Mouse (Mus musculus) heart, embryonic 12.5 days (tissue): ENCODE results near the gene Mylk. TPM values are rescaled to one million over a fixed set of nuclear protein-coding genes. Genes with fewer than 3 reads are reported as not detected.

Experiments used
- ATAC-seq: fragments of 200-750 bp; cut with Nextera tagmentation; 2 replicates; pipeline ENCODE4 v1.8.0; 2017; ENCODE audit warnings: moderate TSS enrichment, moderate library complexity; ENCODE audit not compliant: insufficient number of reproducible peaks, low FRiP score
- H3K27ac ChIP-seq: fragments of 300-500 bp; sonication (generic); 2 replicates; pipeline ENCODE4 v1.5.1; 2016; ENCODE audit warnings: mild to moderate bottlenecking, moderate library complexity; ENCODE audit not compliant: poor library complexity, severe bottlenecking
- H3K27me3 ChIP-seq: fragments of 300-500 bp; sonication (generic); replicated peaks from 2 replicates; pipeline ENCODE4 v1.6.1; 2016; ENCODE audit warnings: mild to moderate bottlenecking, moderate library complexity
- H3K36me3 ChIP-seq: fragments of 300-500 bp; sonication (generic); 2 replicates; pipeline ENCODE4 v1.6.1; 2016; ENCODE audit warnings: mild to moderate bottlenecking, moderate library complexity
- H3K4me1 ChIP-seq: fragments of 300-500 bp; sonication (generic); replicated peaks from 2 replicates; pipeline ENCODE4 v1.6.1; 2016; ENCODE audit warnings: mild to moderate bottlenecking
- H3K4me2 ChIP-seq: fragments of 300-500 bp; sonication (generic); 2 replicates; pipeline ENCODE4 v1.6.1; 2016; ENCODE audit warnings: mild to moderate bottlenecking, moderate library complexity
- H3K4me3 ChIP-seq: fragments of 300-500 bp; sonication (generic); 2 replicates; pipeline ENCODE4 v1.5.1; 2016; ENCODE audit warnings: mild to moderate bottlenecking
- H3K9ac ChIP-seq: fragments of 300-500 bp; sonication (generic); 2 replicates; pipeline ENCODE4 v1.6.1; 2016; ENCODE audit warnings: mild to moderate bottlenecking, moderate library complexity
- H3K9me3 ChIP-seq: fragments of 300-500 bp; sonication (generic); replicated peaks from 2 replicates; pipeline ENCODE4 v1.6.1; 2016; ENCODE audit warnings: mild to moderate bottlenecking, moderate library complexity
- WGBS: fragments of 180-500 bp; shearing (Covaris S2); methylation state at CpG from one replicate; pipeline ENCODE4 v1.1.7; 2016; 5-methylcytosine and 5-hydroxymethylcytosine counted together
- polyA plus RNA-seq: library from polyadenylated mRNA; unstranded; fragments of >200 nt; fragmentation: Nextera tagmentation; extraction: Ambion mirVana; gene quantifications from 2 replicates; pipeline ENCODE4 v1.2.1, GENCODE M21; 2016

Mylk gene
- polyA plus RNA-seq, 1 experiment from 2014 or later = 5.2 TPM

- no peaks in the 10 kb centered on the region for H3K36me3 ChIP-seq
- H3K4me2 ChIP-seq = no peak overlapping the region
- no peaks in the 10 kb centered on the region; the same call in 1 of the 2 replicates for H3K27me3 ChIP-seq
- no peak overlapping the region for H3K27ac ChIP-seq
- peaks cover 26% of the 10 kb centered on the region for H3K4me1 ChIP-seq
- no peak overlapping the region for H3K9ac ChIP-seq
- 83% methylated on average over 13 of the region's 13 CpGs for WGBS
- no peaks in the 10 kb centered on the region for H3K9me3 ChIP-seq
- no peak for ATAC-seq
- no peak overlapping the region for H3K4me3 ChIP-seq
These were observed 241.3 kb downstream of the Mylk start for GRCm38 (mm10) chr16:34986211-34986825.

GRCm38 (mm10) chr16:34991365-34991764, 246.4 kb downstream of the Mylk start:
- Histone ChIP-seq H3K36me3 (no peaks in the 10 kb centered on the region), H3K9ac (no peak overlapping the region), H3K27me3 (no peaks in the 10 kb centered on the region; the same call in 1 of the 2 replicates), H3K9me3 (no peaks in the 10 kb centered on the region), H3K4me2 (no peak overlapping the region), H3K4me3 (no peak overlapping the region), H3K4me1 (peaks cover 9% of the 10 kb centered on the region), H3K27ac (no peak overlapping the region)
- WGBS = 67% methylated on average over 3 of the region's 3 CpGs
- no peak for ATAC-seq

GRCm38 (mm10) chr16:34992854-34993253, 247.8 kb downstream of the Mylk start:
- no peaks in the 10 kb centered on the region; the same call in 1 of the 2 replicates for H3K27me3 ChIP-seq
- WGBS = 85% methylated on average over 5 of the region's 5 CpGs
- ATAC-seq = no peak
- H3K27ac ChIP-seq = no peak overlapping the region
- H3K4me2 ChIP-seq = no peak overlapping the region
- no peak overlapping the region for H3K9ac ChIP-seq
- H3K9me3 ChIP-seq = no peaks in the 10 kb centered on the region
- no peaks in the 10 kb centered on the region for H3K36me3 ChIP-seq
- no peak overlapping the region for H3K4me3 ChIP-seq
- peaks cover 23% of the 10 kb centered on the region for H3K4me1 ChIP-seq

GRCm38 (mm10) chr16:34993694-34994330, 248.8 kb downstream of the Mylk start:
- Histone ChIP-seq H3K36me3 (no peaks in the 10 kb centered on the region), H3K27me3 (no peaks in the 10 kb centered on the region; the same call in 1 of the 2 replicates), H3K27ac (no peak overlapping the region), H3K4me2 (no peak overlapping the region), H3K4me3 (no peak overlapping the region), H3K9me3 (no peaks in the 10 kb centered on the region), H3K4me1 (peaks cover 23% of the 10 kb centered on the region), H3K9ac (no peak overlapping the region)
- no peak for ATAC-seq
- WGBS = 76% methylated on average over 10 of the region's 10 CpGs

- ATAC-seq = no peak
- Histone ChIP-seq H3K4me3 (no peak overlapping the region), H3K9ac (no peak overlapping the region), H3K4me2 (no peak overlapping the region), H3K9me3 (no peaks in the 10 kb centered on the region), H3K27ac (no peak overlapping the region), H3K4me1 (peaks cover 23% of the 10 kb centered on the region), H3K36me3 (no peaks in the 10 kb centered on the region), H3K27me3 (no peaks in the 10 kb centered on the region)
- WGBS = 78% methylated on average over 9 of the region's 9 CpGs
These were observed 249.7 kb downstream of the Mylk start for GRCm38 (mm10) chr16:34994641-34995141.

- Histone ChIP-seq H3K36me3 (no peaks in the 10 kb centered on the region), H3K27ac (no peak overlapping the region), H3K4me1 (peaks cover 30% of the 10 kb centered on the region), H3K4me2 (no peak overlapping the region), H3K9me3 (no peaks in the 10 kb centered on the region), H3K27me3 (no peaks in the 10 kb centered on the region; the same call in 1 of the 2 replicates), H3K9ac (no peak overlapping the region), H3K4me3 (no peak overlapping the region)
- no peak for ATAC-seq
- WGBS = 53% methylated on average over 5 of the region's 5 CpGs
These were observed 251.1 kb downstream of the Mylk start for GRCm38 (mm10) chr16:34996133-34996532.

- WGBS = 45% methylated on average over 4 of the region's 4 CpGs
- Histone ChIP-seq H3K36me3 (no peaks in the 10 kb centered on the region), H3K4me2 (no peak overlapping the region), H3K9me3 (no peaks in the 10 kb centered on the region), H3K4me1 (peaks cover 33% of the 10 kb centered on the region), H3K27ac (no peak overlapping the region), H3K4me3 (no peak overlapping the region), H3K27me3 (peaks cover 3% of the 10 kb centered on the region; the same call in 1 of the 2 replicates), H3K9ac (no peak overlapping the region)
- no peak for ATAC-seq
These were observed 252.0 kb downstream of the Mylk start for GRCm38 (mm10) chr16:34997052-34997451.

GRCm38 (mm10) chr16:34997576-34997975, 252.6 kb downstream of the Mylk start:
- peaks cover 33% of the 10 kb centered on the region for H3K4me1 ChIP-seq
- H3K4me2 ChIP-seq = no peak overlapping the region
- WGBS = 54% methylated on average over 10 of the region's 10 CpGs
- H3K27ac ChIP-seq = no peak overlapping the region
- peaks cover 3% of the 10 kb centered on the region; the same call in 1 of the 2 replicates for H3K27me3 ChIP-seq
- H3K9ac ChIP-seq = no peak overlapping the region
- no peak; the same call in 1 of the 2 replicates for ATAC-seq
- no peaks in the 10 kb centered on the region for H3K36me3 ChIP-seq
- H3K4me3 ChIP-seq = no peak overlapping the region
- H3K9me3 ChIP-seq = no peaks in the 10 kb centered on the region

- 79% methylated on average over 3 of the region's 3 CpGs for WGBS
- H3K36me3 ChIP-seq = no peaks in the 10 kb centered on the region
- peaks cover 33% of the 10 kb centered on the region for H3K4me1 ChIP-seq
- no peak overlapping the region for H3K9ac ChIP-seq
- ATAC-seq = no peak
- peaks cover 3% of the 10 kb centered on the region; the same call in 1 of the 2 replicates for H3K27me3 ChIP-seq
- H3K4me3 ChIP-seq = no peak overlapping the region
- H3K9me3 ChIP-seq = no peaks in the 10 kb centered on the region
- no peak overlapping the region for H3K4me2 ChIP-seq
- H3K27ac ChIP-seq = no peak overlapping the region
These were observed 254.0 kb downstream of the Mylk start for GRCm38 (mm10) chr16:34999016-34999415.

GRCm38 (mm10) chr16:34999986-35000385, 255.0 kb downstream of the Mylk start:
- H3K36me3 ChIP-seq = no peaks in the 10 kb centered on the region
- H3K4me1 ChIP-seq = peaks cover 33% of the 10 kb centered on the region
- H3K4me3 ChIP-seq = no peak overlapping the region
- peaks cover 3% of the 10 kb centered on the region; the same call in 1 of the 2 replicates for H3K27me3 ChIP-seq
- H3K27ac ChIP-seq = no peak overlapping the region
- no peaks in the 10 kb centered on the region for H3K9me3 ChIP-seq
- H3K9ac ChIP-seq = no peak overlapping the region
- peak overlapping the region; percentile 66 for H3K4me2 ChIP-seq
- WGBS = 37% methylated on average over 11 of the region's 11 CpGs
- no peak for ATAC-seq

- H3K4me1 ChIP-seq = peaks cover 28% of the 10 kb centered on the region
- WGBS = 10% methylated on average over 10 of the region's 10 CpGs
- peak overlapping the region; percentile 66 for H3K4me2 ChIP-seq
- no peaks in the 10 kb centered on the region for H3K9me3 ChIP-seq
- peak overlapping the region; percentile 25 for H3K4me3 ChIP-seq
- no peak for ATAC-seq
- no peaks in the 10 kb centered on the region for H3K36me3 ChIP-seq
- H3K9ac ChIP-seq = peak overlapping the region; percentile 39; the same call in 1 of the 2 replicates
- no peak overlapping the region for H3K27ac ChIP-seq
- peaks cover 3% of the 10 kb centered on the region; the same call in 1 of the 2 replicates for H3K27me3 ChIP-seq
These were observed 256.0 kb downstream of the Mylk start for GRCm38 (mm10) chr16:35000923-35001560.
